Mouse (Mus musculus) right cerebral cortex, postnatal 10 days (tissue): ENCODE measurements around the gene Dhx37.
"Not testable (repeated sequence)": the region's sequence is repeated elsewhere in the genome, so short reads cannot be mapped to it uniquely, and the experiment has no call there.

Experiments
- DNase-seq, 2 experiments: peaks; one replicate each; pipeline ENCODE4 v3.0.0; 2021; ENCODE audit warnings: low spot score in 2 of 2

Gene Dhx37

GRCm38 (mm10) chr5:125389579-125390441 lies 44.1 kb downstream of the Dhx37 start, which contains the start of gene Ubc:
TSS of gene Ubc (minus strand) at chr5:125390202.
- DNase-seq, result peak; percentile 88 to 90

DNA sequence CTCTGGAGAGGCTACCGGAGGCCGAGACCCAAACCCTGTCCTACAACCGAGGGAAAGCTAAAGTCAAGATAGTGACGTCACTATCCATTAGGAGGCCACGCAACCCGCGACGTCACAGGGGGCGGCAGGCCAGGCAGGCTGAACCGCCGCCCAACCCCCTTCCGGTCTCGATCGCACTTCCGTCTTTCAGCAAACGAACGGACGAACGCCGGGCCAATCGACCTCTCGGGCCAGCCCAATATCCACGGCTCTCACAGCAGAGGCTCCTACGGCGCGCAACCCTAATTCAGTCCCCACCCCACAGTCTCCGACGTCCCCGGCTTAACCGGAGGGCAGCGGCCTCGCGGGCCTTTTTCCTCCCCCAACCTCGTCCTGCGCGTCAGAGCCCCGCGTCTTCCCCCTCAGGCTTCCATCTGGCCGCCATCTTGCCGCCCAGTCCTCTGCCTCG lies 44.8 kb downstream of the Dhx37 start, which contains the start of gene Gm10382:
TSS of gene Gm10382 (plus strand) at position 192 of the 448 bp plus-strand sequence.
- DNase-seq, result peak; percentile 87

GRCm38 (mm10) chr5:125388358-125389092 lies 45.4 kb downstream of the Dhx37 start:
- no peak for DNase-seq

DNA sequence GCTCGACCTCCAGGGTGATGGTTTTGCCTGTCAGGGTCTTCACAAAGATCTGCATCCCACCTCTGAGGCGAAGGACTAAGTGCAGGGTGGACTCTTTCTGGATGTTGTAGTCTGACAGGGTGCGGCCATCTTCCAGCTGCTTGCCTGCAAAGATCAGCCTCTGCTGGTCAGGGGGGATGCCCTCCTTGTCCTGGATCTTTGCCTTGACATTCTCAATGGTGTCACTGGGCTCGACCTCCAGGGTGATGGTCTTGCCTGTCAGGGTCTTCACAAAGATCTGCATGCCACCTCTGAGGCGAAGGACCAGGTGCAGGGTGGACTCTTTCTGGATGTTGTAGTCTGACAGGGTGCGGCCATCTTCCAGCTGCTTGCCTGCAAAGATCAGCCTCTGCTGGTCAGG lies 46.6 kb downstream of the Dhx37 start:
- DNase-seq, result not testable (repeated sequence)

DNA sequence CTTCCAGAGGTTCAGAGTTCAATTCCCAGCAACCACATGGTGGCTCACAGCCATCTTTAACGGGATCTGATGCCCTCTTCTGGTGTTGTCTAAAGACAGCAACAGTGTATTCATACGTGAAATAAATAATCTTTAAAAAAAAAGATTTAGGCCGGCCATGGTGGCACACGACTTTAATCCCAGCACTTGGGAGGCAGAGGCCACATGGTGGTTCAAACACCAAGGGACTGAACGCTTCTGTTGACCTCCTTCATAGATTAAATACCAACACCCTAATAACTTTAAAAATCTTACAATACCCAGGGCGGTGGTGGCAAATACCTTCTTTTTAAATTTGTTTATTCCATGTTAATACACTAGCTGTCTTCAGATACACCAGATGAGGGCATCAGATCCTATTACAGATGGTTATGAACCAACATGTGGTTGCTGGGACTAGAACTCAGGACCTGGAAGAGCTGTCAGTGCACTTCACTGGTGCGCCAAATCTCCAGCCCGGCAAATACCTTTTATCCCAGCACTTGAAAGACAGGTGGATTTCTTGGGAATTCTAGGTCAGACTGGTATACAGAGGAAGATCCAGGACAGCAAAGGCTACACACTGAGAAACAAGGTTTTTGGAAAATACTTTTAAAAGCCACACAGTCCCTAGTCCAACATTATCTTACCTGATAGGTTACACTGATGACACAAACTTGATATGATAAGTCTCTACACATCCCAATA lies 48.5 kb downstream of the Dhx37 start:
- DNase-seq, result no peak

DNA sequence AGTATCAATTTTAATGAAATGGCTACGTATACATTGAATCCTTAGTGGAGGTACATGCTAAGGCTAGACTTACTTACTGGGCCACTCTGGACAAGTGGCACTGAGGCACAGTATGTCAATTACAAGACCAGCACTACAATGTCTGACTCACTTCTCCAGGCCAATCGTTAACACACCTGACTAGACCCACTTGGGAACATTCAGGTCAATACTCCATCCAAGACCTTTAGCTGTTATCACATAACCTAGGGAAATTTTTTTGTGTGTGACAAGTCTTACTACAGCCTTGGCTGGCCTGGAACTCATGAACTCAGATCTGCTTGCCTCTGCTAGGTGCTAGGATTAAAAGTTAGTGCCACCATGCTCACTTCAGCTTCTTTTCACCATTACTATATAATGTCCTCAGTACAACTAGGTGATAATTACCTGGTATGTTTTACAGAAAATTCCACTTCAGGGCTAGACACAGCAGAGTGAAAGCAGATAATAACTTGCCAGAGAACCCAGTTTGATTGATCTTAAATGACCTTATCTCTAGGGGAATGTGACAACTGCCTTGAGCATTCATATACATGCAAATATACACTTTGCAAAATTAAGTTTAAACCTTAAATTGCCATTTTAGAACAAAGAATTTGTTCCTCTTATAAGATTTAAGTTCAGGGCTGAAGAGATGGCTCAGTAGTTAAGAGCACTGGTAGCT lies 49.3 kb downstream of the Dhx37 start:
- DNase-seq, result no peak

DNA sequence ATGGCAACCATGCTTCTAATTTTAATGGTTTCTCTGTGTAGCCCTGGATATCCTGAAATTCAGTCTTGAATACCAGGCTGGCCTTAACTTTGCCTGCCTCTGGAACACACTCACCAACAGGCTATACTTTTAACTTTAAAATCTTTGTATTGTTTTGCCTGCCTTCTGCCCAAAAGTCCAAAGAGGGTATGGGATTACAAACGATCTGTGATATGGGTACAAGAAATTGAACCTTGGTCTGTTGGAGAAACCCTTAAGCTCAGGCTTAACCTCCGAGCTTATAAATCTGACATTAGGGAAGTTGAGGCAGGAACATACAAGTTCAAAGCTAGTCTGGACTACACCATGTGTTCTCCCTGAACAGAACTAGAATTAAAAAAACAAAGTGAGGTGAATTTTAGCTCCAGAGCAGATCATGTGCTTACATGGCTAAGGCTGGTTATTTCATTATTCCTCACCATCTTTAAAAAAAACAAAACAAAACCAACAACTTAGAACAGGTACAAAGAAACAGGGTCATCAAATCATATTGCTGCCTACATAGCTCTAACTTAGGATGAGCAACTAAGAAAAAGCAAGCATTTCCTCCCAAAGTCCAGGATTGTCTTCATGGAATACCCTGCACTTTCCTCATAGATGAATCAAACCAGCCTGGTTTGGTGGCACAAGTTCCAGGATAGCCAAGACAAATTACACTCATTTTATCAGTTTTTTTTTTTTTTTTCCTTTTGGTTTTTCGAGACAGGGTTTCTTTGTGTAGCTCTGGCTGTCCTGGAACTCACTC lies 50.1 kb downstream of the Dhx37 start:
- no peak for DNase-seq

GRCm38 (mm10) chr5:125382673-125383558 lies 51.0 kb downstream of the Dhx37 start:
- peak; percentile 73 to 77 for DNase-seq

DNA sequence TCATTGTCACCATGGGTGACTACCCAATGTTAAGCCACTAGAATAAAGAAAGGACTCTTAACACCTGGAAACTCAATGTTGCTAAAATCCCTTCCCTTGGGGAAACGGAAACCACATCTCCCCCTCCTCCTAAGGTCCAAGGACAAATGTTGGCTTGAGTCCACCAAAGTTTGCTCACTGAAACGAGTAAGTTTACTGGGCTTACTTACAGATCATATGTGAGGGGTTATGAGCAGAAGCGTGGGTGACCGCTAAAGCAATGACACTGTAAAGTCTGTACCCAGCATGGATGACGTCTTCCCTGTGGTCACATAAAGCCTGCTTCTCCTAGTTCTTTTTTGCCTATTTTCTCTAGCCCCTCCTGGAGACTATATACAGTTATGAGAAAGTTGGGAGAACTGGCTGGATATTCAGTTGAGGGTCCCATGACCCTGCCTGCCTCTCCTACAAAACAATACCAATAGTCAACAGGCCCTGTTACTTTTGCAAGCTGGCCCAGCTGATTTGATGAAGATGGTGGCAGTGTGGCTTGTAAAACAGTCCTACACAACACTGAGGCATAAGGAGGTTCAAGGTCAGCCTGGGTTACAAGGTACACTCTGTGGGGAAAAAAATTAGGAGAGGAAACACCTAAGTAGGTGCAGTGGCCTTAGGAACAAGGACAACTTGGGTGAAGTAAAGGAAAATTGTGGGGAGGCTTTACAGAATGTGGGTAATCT lies 51.8 kb downstream of the Dhx37 start:
- no peak for DNase-seq

DNA sequence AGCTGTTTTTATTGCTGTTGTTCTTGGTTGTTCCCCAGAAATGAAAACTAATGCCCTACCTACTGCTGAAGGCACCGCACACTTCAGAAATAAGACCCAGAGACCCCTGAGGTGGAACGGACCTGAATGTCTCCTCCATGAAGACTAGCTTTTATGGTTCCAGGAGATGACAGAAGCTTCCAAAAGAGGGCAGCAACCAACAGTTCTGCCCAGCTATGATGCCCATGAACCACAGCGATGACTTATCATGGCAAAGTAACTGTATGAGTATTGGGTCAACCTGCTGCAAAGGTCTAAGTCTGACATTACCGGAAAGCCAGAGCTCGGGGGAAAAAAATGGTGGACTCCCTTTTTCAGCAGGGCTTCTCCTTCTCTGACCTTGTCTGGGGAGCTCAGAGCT lies 55.0 kb downstream of the Dhx37 start:
- no peak for DNase-seq

DNA sequence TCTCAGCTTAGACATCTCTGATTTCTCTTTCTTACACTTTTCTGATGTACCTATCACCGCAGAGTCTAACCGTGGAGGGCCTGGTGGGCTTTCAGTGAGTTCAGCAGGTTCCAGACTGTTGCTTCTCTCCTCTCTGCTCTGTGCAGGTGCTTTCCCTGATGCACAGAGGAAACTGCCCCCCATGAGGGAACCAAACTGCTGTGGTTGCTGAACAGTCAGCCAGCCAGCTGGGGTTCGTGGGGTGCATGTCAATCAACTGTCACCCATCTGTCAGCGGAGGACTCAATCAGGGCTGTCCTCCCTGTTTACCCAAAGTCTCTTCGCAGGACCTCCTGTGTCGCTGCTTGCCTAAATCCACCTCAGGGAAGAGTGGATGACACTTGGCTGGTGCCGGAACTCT lies 56.7 kb downstream of the Dhx37 start:
- no peak for DNase-seq

- DNase-seq, result no peak
Observed at GRCm38 (mm10) chr5:125375871-125376270, 58.0 kb downstream of the Dhx37 start.

GRCm38 (mm10) chr5:125372027-125372426 lies 61.9 kb downstream of the Dhx37 start:
- DNase-seq, result no peak

GRCm38 (mm10) chr5:125370950-125371693 lies 62.8 kb downstream of the Dhx37 start:
- no peak for DNase-seq

GRCm38 (mm10) chr5:125368568-125368967 lies 65.4 kb downstream of the Dhx37 start:
- DNase-seq, result peak; percentile 74 to 76

DNA sequence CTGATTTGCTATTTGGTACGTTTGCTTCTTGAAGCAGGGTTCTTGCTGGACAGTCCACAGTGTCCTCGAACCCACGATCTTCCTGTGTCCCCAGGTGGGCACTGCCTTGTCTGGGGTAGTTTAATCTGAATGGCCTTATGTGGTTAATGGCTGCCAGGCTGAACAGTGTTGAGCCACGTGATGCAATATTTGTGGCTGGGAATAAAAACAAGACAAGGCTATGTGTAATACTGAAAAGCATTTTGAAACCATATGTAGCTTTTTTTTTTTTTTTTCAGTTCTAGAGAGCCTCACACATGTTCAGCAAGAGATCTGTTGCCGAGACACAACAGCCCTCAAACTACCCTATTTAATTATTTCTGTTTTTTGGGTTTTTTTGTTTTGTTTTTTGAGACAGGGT lies 65.8 kb downstream of the Dhx37 start:
- no peak for DNase-seq

DNA sequence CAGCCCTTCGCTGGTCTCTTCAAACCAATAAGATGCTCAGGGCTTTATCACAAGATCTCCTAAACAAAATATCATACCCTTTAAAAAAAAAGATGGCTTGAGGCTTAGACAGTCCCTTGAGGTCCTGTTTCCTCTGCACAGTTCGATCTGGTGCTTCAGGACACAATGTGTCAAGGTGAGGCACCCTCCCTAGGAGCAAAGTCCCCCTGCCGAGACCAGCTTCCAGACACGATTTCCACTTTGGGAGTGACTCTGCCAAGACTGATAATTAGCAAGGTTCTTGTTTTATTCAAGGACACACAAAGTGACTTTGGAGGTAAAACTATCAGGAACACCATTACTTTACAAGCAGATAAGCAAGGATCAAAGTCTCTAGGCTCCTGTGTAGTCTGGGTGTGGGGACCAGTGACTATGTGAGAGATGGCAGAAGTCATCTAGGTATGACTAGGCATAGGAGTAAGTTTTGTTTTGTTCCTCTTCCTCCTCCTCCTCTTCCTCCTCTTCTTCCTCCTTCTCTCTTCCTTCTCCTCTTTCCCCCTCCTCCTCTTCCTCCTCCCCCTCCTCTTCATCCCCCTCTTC lies 69.0 kb downstream of the Dhx37 start:
- DNase-seq, result no peak

DNA sequence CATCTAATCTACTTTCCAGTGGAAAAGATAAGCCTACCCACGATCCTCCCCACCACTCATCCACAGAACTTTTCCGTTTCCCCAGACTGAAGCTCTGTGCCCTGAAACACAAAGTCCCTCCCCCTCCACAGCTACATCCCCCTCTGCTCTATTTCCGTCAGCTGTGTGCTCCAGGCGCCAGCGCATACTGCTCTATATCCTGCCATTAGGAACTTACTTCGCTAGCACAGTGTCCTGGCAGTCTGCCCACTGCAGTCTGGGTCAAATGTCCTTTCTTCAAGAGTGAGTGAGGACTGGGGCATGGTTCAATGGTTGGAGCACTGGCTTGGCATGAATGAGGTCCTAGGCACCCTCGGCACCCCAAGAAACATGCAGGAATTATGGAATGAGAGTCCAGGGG lies 70.0 kb downstream of the Dhx37 start:
- DNase-seq, result peak; percentile 68
